Mouse (Mus musculus) heart, postnatal 0 days (tissue): ENCODE data around the gene Gipc3. TPM values are rescaled to one million over a fixed set of nuclear protein-coding genes. Genes with fewer than 3 reads are reported as not detected.

Source experiments
- ATAC-seq: fragments of 200-750 bp; cut with Nextera tagmentation; 2 replicates; pipeline ENCODE4 v1.8.0; 2017; ENCODE audit warnings: low read depth, moderate number of reproducible peaks, moderate library complexity; ENCODE audit not compliant: insufficient read depth
- DNase-seq: peaks from one replicate; pipeline ENCODE4 v3.0.0-alpha.2; 2016; ENCODE audit warnings: low spot score
- H3K27ac ChIP-seq: fragments of 300-500 bp; sonication (generic); 2 replicates; pipeline ENCODE4 v1.5.1; 2014; ENCODE audit warnings: low read depth, mild to moderate bottlenecking
- H3K27me3 ChIP-seq: fragments of 300-500 bp; sonication (generic); 2 replicates; pipeline ENCODE4 v1.6.1; 2014; ENCODE audit warnings: low read length, mixed read lengths; ENCODE audit not compliant: control insufficient read depth, insufficient read depth
- H3K36me3 ChIP-seq: fragments of 300-500 bp; sonication (generic); replicated peaks from 2 replicates; pipeline ENCODE4 v1.6.1; 2014; ENCODE audit warnings: low read length, mixed read lengths; ENCODE audit not compliant: control insufficient read depth, insufficient read depth
- H3K4me1 ChIP-seq: fragments of 300-500 bp; sonication (generic); 2 replicates; pipeline ENCODE4 v1.6.1; 2014; ENCODE audit warnings: antibody characterized with exemption; ENCODE audit not compliant: control insufficient read depth, insufficient read depth
- H3K4me2 ChIP-seq: fragments of 300-500 bp; sonication (generic); 2 replicates; pipeline ENCODE4 v1.6.1; 2014; ENCODE audit warnings: low read depth, mild to moderate bottlenecking, low read length, moderate library complexity
- H3K4me3 ChIP-seq: fragments of 300-500 bp; sonication (generic); 2 replicates; pipeline ENCODE4 v1.5.1; 2014; ENCODE audit warnings: low read depth, low read length
- H3K9ac ChIP-seq: fragments of 300-500 bp; sonication (generic); replicated peaks from 2 replicates; pipeline ENCODE4 v1.6.1; 2014; ENCODE audit warnings: low read depth, low read length, mixed read lengths
- H3K9me3 ChIP-seq: fragments of 300-500 bp; sonication (generic); replicated peaks from 2 replicates; pipeline ENCODE4 v1.6.1; 2016; ENCODE audit warnings: low read length; ENCODE audit not compliant: control insufficient read depth
- CTCF ChIP-seq: IDR thresholded peaks from 2 replicates; pipeline ENCODE4 v1.5.1; 2016; ENCODE audit warnings: antibody characterized with exemption, control low read depth, low read depth
- EP300 ChIP-seq: IDR thresholded peaks from 2 replicates; pipeline ENCODE4 v1.6.1; 2016; ENCODE audit warnings: antibody characterized with exemption, low read depth
- WGBS: fragments of 180-500 bp; shearing (Covaris S2); extraction: QIAGEN DNeasy Blood & Tissue Kit; methylation state at CpG from one replicate; pipeline ENCODE4 v1.1.7; 2014; 5-methylcytosine and 5-hydroxymethylcytosine counted together
- polyA plus RNA-seq: library from polyadenylated mRNA; unstranded; fragments of >200 nt; fragmentation: Nextera tagmentation; extraction: Ambion mirVana; gene quantifications from 2 replicates; pipeline ENCODE4 v1.2.1, GENCODE M21; 2015
- total RNA-seq: library from RNA; depleted of rRNA; stranded (reverse); fragments of >200 nt; gene quantifications from 2 replicates; pipeline ENCODE4 v1.2.3, GENCODE M21; 2014; ENCODE audit warnings: low replicate concordance

Gipc3 gene
- total and polyA plus RNA-seq, 2 experiments from 2014 or later: 0.08 to 0.16 TPM

- peaks cover 28% of the 10 kb centered on the region for H3K36me3 ChIP-seq
- peak within 1 kb of the TSS; percentile 86 for H3K4me2 ChIP-seq
- H3K9me3 ChIP-seq: no peaks in the 10 kb centered on the region
- WGBS: 3% methylated on average over 50 of the region's 54 CpGs
- H3K4me1 ChIP-seq: peaks cover 9% of the 10 kb centered on the region
- ATAC-seq (peak; percentile 94), DNase-seq (peak; percentile 99)
- peak within 1 kb of the TSS; percentile 92 for H3K27ac ChIP-seq
- H3K4me3 ChIP-seq: peak within 1 kb of the TSS; percentile 88
- TF ChIP-seq CTCF (no peak), EP300 (peak; percentile 94)
- H3K9ac ChIP-seq: peak within 1 kb of the TSS; percentile 91
- H3K27me3 ChIP-seq: no peaks in the 10 kb centered on the region
These were observed 40.9 kb upstream of the Gipc3 start, which contains the start of the genes Dohh and Gm48551 for GRCm38 (mm10) chr10:81383802-81384604. TSS of gene Dohh (plus strand) at chr10:81384428. TSS of gene Gm48551 (plus strand) at chr10:81384466.

- Histone ChIP-seq H3K36me3 (peaks cover 9% of the 10 kb centered on the region), H3K27me3 (no peaks in the 10 kb centered on the region), H3K4me2 (no peak overlapping the region), H3K27ac (no peak overlapping the region), H3K4me1 (peaks cover 15% of the 10 kb centered on the region), H3K9me3 (no peaks in the 10 kb centered on the region), H3K4me3 (no peak overlapping the region), H3K9ac (no peak overlapping the region)
- no peak for ATAC-seq
- 22% methylated on average over 5 of the region's 5 CpGs for WGBS
- no peak for DNase-seq
- TF ChIP-seq EP300 (no peak), CTCF (no peak)
These were observed 39.0 kb upstream of the Gipc3 start for GRCm38 (mm10) chr10:81382039-81382438.

GRCm38 (mm10) chr10:81379809-81380378 is 36.8 kb upstream of the Gipc3 start:
- Histone ChIP-seq H3K4me1 (peaks cover 19% of the 10 kb centered on the region), H3K36me3 (peaks cover 10% of the 10 kb centered on the region; the same call in 1 of the 2 replicates), H3K27ac (no peak overlapping the region), H3K4me3 (no peak overlapping the region), H3K27me3 (no peaks in the 10 kb centered on the region), H3K4me2 (no peak overlapping the region), H3K9me3 (no peaks in the 10 kb centered on the region), H3K9ac (no peak overlapping the region)
- DNase-seq (no peak), ATAC-seq (no peak)
- 85% methylated on average over 6 of the region's 6 CpGs for WGBS
- TF ChIP-seq CTCF: no peak
- no peak for TF ChIP-seq EP300

GRCm38 (mm10) chr10:81379183-81379553 is 36.1 kb upstream of the Gipc3 start:
- Histone ChIP-seq H3K9ac (peak overlapping the region; percentile 43; the same call in 1 of the 2 replicates), H3K27ac (peak overlapping the region; percentile 51; the same call in 1 of the 2 replicates), H3K4me2 (peak overlapping the region; percentile 71), H3K27me3 (no peaks in the 10 kb centered on the region), H3K36me3 (peaks cover 14% of the 10 kb centered on the region), H3K4me3 (peak overlapping the region; percentile 87), H3K9me3 (no peaks in the 10 kb centered on the region), H3K4me1 (peaks cover 17% of the 10 kb centered on the region)
- 64% methylated on average over 3 of the region's 3 CpGs for WGBS
- no peak for TF ChIP-seq EP300
- TF ChIP-seq CTCF: no peak
- ATAC-seq (no peak), DNase-seq (no peak)

GRCm38 (mm10) chr10:81378553-81379182 is 35.6 kb upstream of the Gipc3 start:
- peak; percentile 94 for ATAC-seq
- H3K36me3 ChIP-seq: peaks cover 19% of the 10 kb centered on the region

More at GRCm38 (mm10) chr10:81378553-81379182, 35.6 kb upstream of the Gipc3 start:
- peak overlapping the region; percentile 51; the same call in 1 of the 2 replicates for H3K27ac ChIP-seq
- H3K9me3 ChIP-seq: no peaks in the 10 kb centered on the region
- peak overlapping the region; percentile 71 for H3K4me2 ChIP-seq
- DNase-seq: peak; percentile 100
- H3K4me1 ChIP-seq: peaks cover 17% of the 10 kb centered on the region
- TF ChIP-seq CTCF: 0 out of 2 replicates have a peak, but pooled peaks have one; percentile 23
- no peak for TF ChIP-seq EP300
- peak overlapping the region; percentile 87 for H3K4me3 ChIP-seq
- no peaks in the 10 kb centered on the region for H3K27me3 ChIP-seq
- under 1% methylated on average over 46 of the region's 46 CpGs for WGBS
- H3K9ac ChIP-seq: peak overlapping the region; percentile 43; the same call in 1 of the 2 replicates
